Mouse (Mus musculus) limb, embryonic 14.5 days (tissue): ENCODE results near the gene Best2. TPM values are rescaled to one million over a fixed set of nuclear protein-coding genes. Genes with fewer than 3 reads are reported as not detected.

Source experiments
- ATAC-seq: fragments of 200-750 bp; cut with Nextera tagmentation; 2 replicates; pipeline ENCODE4 v1.8.0; 2017; ENCODE audit warnings: low read depth, moderate number of reproducible peaks, moderate TSS enrichment; ENCODE audit not compliant: low FRiP score
- DNase-seq: peaks from one replicate; pipeline ENCODE4 v3.0.0-alpha.2; 2015; ENCODE audit warnings: low spot score
- H3K27ac ChIP-seq: fragments of 300-500 bp; sonication (generic); replicated peaks from 2 replicates; pipeline ENCODE4 v1.5.1; 2014; ENCODE audit warnings: low read depth, mild to moderate bottlenecking, low read length, moderate library complexity, mixed read lengths
- H3K27me3 ChIP-seq: fragments of 300-500 bp; sonication (generic); 2 replicates; pipeline ENCODE4 v1.6.1; 2014; ENCODE audit warnings: low read length, mixed read lengths; ENCODE audit not compliant: control insufficient read depth, insufficient read depth
- H3K36me3 ChIP-seq: fragments of 300-500 bp; sonication (generic); 2 replicates; pipeline ENCODE4 v1.6.1; 2014; ENCODE audit warnings: mild to moderate bottlenecking, low read length, moderate library complexity, mixed read lengths; ENCODE audit not compliant: control insufficient read depth, insufficient read depth
- H3K4me1 ChIP-seq: fragments of 300-500 bp; sonication (generic); 2 replicates; pipeline ENCODE4 v1.6.1; 2014; ENCODE audit warnings: antibody characterized with exemption, low read length, mixed read lengths; ENCODE audit not compliant: control insufficient read depth, insufficient read depth
- H3K4me2 ChIP-seq: fragments of 300-500 bp; sonication (generic); replicated peaks from 2 replicates; pipeline ENCODE4 v1.6.1; 2014; ENCODE audit warnings: low read depth, mild to moderate bottlenecking, low read length, moderate library complexity; ENCODE audit not compliant: severe bottlenecking
- H3K4me3 ChIP-seq: fragments of 300-500 bp; sonication (generic); replicated peaks from 2 replicates; pipeline ENCODE4 v1.5.1; 2014; ENCODE audit warnings: low read length
- H3K9ac ChIP-seq: fragments of 300-500 bp; sonication (generic); 2 replicates; pipeline ENCODE4 v1.6.1; 2014; ENCODE audit warnings: mild to moderate bottlenecking, low read depth, low read length, moderate library complexity; ENCODE audit not compliant: severe bottlenecking
- H3K9me3 ChIP-seq: fragments of 300-500 bp; sonication (generic); 2 replicates; pipeline ENCODE4 v1.6.1; 2016; ENCODE audit warnings: low read length; ENCODE audit not compliant: control insufficient read depth
- POLR2A ChIP-seq: fragments of 200-500 bp; IDR thresholded peaks from 2 replicates; pipeline ENCODE4 v1.8.0; 2012; ENCODE audit warnings: inconsistent platforms, mild to moderate bottlenecking, moderate library complexity, borderline replicate concordance; ENCODE audit not compliant: insufficient read depth, insufficient read length; ENCODE audit errors: extremely low read depth
- WGBS: fragments of 180-500 bp; shearing (Covaris S2); extraction: QIAGEN DNeasy Blood & Tissue Kit; methylation state at CpG from one replicate; pipeline ENCODE4 v1.1.7; 2014; 5-methylcytosine and 5-hydroxymethylcytosine counted together
- polyA plus RNA-seq, 2 experiments: library from polyadenylated mRNA; depleted of rRNA in 1 of 2; stranded (reverse) in 1 of 2; unstranded in 1 of 2; fragments of >200 nt; fragmentation: Nextera tagmentation in 1 of 2; extraction: Ambion mirVana in 1 of 2; gene quantifications; 2 replicates each; pipeline versions ENCODE4 v1.2.1 to v1.2.3; 2012 to 2014

The Best2 gene
- polyA plus RNA-seq, 2 experiments = 0.15 TPM; not detected in 1

GRCm38 (mm10) chr8:84970135-84970790, 44.1 kb downstream of the Best2 start:
- no peak for TF ChIP-seq POLR2A
- DNase-seq (no peak), ATAC-seq (no peak)
- Histone ChIP-seq H3K4me3 (peak overlapping the region; percentile 76), H3K4me2 (peak overlapping the region; percentile 85), H3K4me1 (peaks cover 23% of the 10 kb centered on the region), H3K27ac (peak overlapping the region; percentile 80), H3K36me3 (peaks cover 37% of the 10 kb centered on the region), H3K9me3 (no peaks in the 10 kb centered on the region), H3K27me3 (no peaks in the 10 kb centered on the region), H3K9ac (peak overlapping the region; percentile 91)
- 6% methylated on average over 21 of the region's 21 CpGs for WGBS

- Histone ChIP-seq H3K4me2 (peak within 1 kb of the TSS; percentile 85), H3K9ac (peak within 1 kb of the TSS; percentile 91), H3K4me1 (peaks cover 27% of the 10 kb centered on the region), H3K36me3 (peaks cover 36% of the 10 kb centered on the region), H3K9me3 (no peaks in the 10 kb centered on the region), H3K4me3 (peak within 1 kb of the TSS; percentile 76), H3K27ac (peak within 1 kb of the TSS; percentile 80), H3K27me3 (no peaks in the 10 kb centered on the region)
- peak; percentile 40; the same call in 1 of the 2 replicates for TF ChIP-seq POLR2A
- DNase-seq (peak; percentile 66), ATAC-seq (peak; percentile 82)
- 1% methylated on average over 56 of the region's 56 CpGs for WGBS
Observed at GRCm38 (mm10) chr8:84969241-84970134, 44.8 kb downstream of the Best2 start, which contains the start of the genes Gm49661, Prdx2 and Rnaseh2a. Gene Gm49661, minus strand, starts transcription at chr8:84969433. Gene Prdx2, plus strand, starts transcription at chr8:84969587. Gene Rnaseh2a, minus strand, starts transcription at chr8:84969767.

- DNase-seq = no peak
- H3K9me3 ChIP-seq = no peaks in the 10 kb centered on the region
- H3K27me3 ChIP-seq = no peaks in the 10 kb centered on the region
- no peak for TF ChIP-seq POLR2A
- no peak for ATAC-seq
- 17% methylated on average over 2 of the region's 2 CpGs for WGBS
- peak overlapping the region; percentile 80 for H3K27ac ChIP-seq
- H3K4me1 ChIP-seq = peaks cover 27% of the 10 kb centered on the region
- peak overlapping the region; percentile 85 for H3K4me2 ChIP-seq
- peaks cover 29% of the 10 kb centered on the region for H3K36me3 ChIP-seq
- H3K9ac ChIP-seq = peak overlapping the region; percentile 91
- peak overlapping the region; percentile 76 for H3K4me3 ChIP-seq
Observed at GRCm38 (mm10) chr8:84968650-84969049, 45.7 kb downstream of the Best2 start.

GRCm38 (mm10) chr8:84967532-84968304, 46.6 kb downstream of the Best2 start:
- Histone ChIP-seq H3K27me3 (no peaks in the 10 kb centered on the region), H3K4me1 (peaks cover 27% of the 10 kb centered on the region), H3K9ac (no peak overlapping the region), H3K36me3 (peaks cover 25% of the 10 kb centered on the region), H3K9me3 (no peaks in the 10 kb centered on the region), H3K27ac (no peak overlapping the region), H3K4me3 (no peak overlapping the region), H3K4me2 (no peak overlapping the region)
- TF ChIP-seq POLR2A = no peak
- 91% methylated on average over 13 of the region's 13 CpGs for WGBS
- DNase-seq (no peak), ATAC-seq (no peak)
